Mouse (Mus musculus): Measurements from ENCODE around the gene Grid1.

DNA sequence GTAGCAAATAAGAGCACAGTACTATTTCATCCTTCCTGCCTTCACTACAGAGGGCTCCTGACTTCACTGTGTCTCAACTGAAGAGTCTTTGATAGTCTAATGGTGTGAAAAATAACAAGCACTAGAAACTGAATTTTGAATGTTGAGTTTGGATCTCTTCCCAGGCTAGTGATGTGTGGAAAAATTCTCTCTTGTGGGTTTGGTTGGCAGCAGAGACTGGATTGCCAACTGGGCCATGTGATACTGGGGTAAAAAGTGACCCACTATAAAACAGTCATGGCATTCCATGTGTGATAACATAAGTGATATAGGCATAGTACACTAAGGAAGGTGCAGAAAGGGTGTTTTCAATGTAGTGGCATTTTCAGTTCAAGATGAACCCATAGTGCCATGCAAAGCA is 699.5 kb downstream of the Grid1 start:
- TF ChIP-seq CTCF (IDR thresholded peaks at IDR 0.05; ENCODE audit: low read depth) (no peak), EP300 (IDR thresholded peaks at IDR 0.05; ENCODE audit: low read depth) (no peak)
